ENCODE assay signal across 9 mouse cellular contexts in genomic region chr3:76001156-76001555, GRCm38 (mm10). TPM values are rescaled to one million over a fixed set of nuclear protein-coding genes. Genes with fewer than 3 reads are reported as not detected.
DNase-seq lines count a peak whose midpoint lies in the region; ATAC-seq and TF ChIP-seq lines count a peak whose summit lies in the region.
"Had no signal": no experiment of that assay in that cellular context is flagged by ENCODE, and none has a peak within 500 bp of the region (broad histone marks: within the 10 kb centered on the region; RNA-seq: fewer than 3 reads in every experiment).

No protein-coding gene starts in this region.

- peak; percentile 12 to 26 (median 20) for DNase-seq in liver, embryonic 14.5 days (ENCODE audit: low read depth in 3 of 3, low spot score in 3 of 3)
- no peak for DNase-seq in liver
- DNase-seq in Patski (ENCODE audit: low read depth, low spot score) = peak; percentile 22
- peak; percentile 64 to 77 for DNase-seq in left cerebral cortex, postnatal 25 days (ENCODE audit: low spot score in 2 of 2)
- DNase-seq in retina, postnatal 1 day = peak; percentile 77
- DNase-seq in ovary, postnatal 10 days (ENCODE audit: low spot score) = no peak

- H3K9me3 ChIP-seq in liver, embryonic 14.5 days (ENCODE audit: control insufficient read depth, low read length) = no peaks in the 10 kb centered on the region
- H3K9me3 ChIP-seq in hindbrain, embryonic 15.5 days = no peaks in the 10 kb centered on the region

- H3K4me3 ChIP-seq in liver, embryonic 14.5 days (ENCODE audit: insufficient read depth in 1 of 2, low read depth in 2 of 2, low read length in 2 of 2) = no peak overlapping the region
- H3K4me3 ChIP-seq in hindbrain, embryonic 15.5 days = no peak overlapping the region
- H3K4me3 ChIP-seq: embryonic facial prominence, embryonic 13.5 days had no signal

- CTCF ChIA-PET in Patski (lab: Charles Lee) = interaction anchor here (1.2 to 2.1 kb wide), 5 partner anchors 7 to 133 kb away, joined by 4 to 26 read pairs (median 6); no protein-coding TSS in a partner anchor

- no peaks in the 10 kb centered on the region for H3K4me1 ChIP-seq in liver, embryonic 14.5 days (replicated peaks; ENCODE audit: control insufficient read depth in 2 of 2, insufficient read depth in 2 of 2, low read length in 1 of 2)
- H3K4me1 ChIP-seq in hindbrain, embryonic 15.5 days (replicated peaks) = no peaks in the 10 kb centered on the region
- H3K4me1 ChIP-seq: embryonic facial prominence, embryonic 13.5 days had no signal

- no peak overlapping the region for H3K27ac ChIP-seq in liver, embryonic 14.5 days
- no peak overlapping the region for H3K27ac ChIP-seq in hindbrain, embryonic 15.5 days (replicated peaks)
- H3K27ac ChIP-seq: embryonic facial prominence, embryonic 13.5 days had no signal

- TF ChIP-seq CTCF in liver, embryonic 14.5 days (IDR thresholded peaks at IDR 0.05; ENCODE audit: low read depth) = peak; percentile 50; the same call in 1 of the 2 replicates
- TF ChIP-seq CTCF in Patski (IDR thresholded peaks at IDR 0.05) = peak; percentile 59

- no peak overlapping the region for H3K9ac ChIP-seq in liver, embryonic 14.5 days (replicated peaks)
- H3K9ac ChIP-seq in hindbrain, embryonic 15.5 days = no peak overlapping the region
- H3K9ac ChIP-seq: embryonic facial prominence, embryonic 13.5 days had no signal

- POLR2A ChIA-PET in Patski (lab: Charles Lee) = interaction anchor here (1.1 kb wide), 1 partner anchor 91 kb away, joined by 3 read pairs; no protein-coding TSS in a partner anchor

- no peak overlapping the region for H3K4me2 ChIP-seq in liver, embryonic 14.5 days (ENCODE audit: low read depth)
- no peak overlapping the region for H3K4me2 ChIP-seq in hindbrain, embryonic 15.5 days
- H3K4me2 ChIP-seq: embryonic facial prominence, embryonic 13.5 days had no signal

- H3K36me3 ChIP-seq in liver, embryonic 14.5 days (replicated peaks; ENCODE audit: control insufficient read depth, insufficient read depth, low read depth) = no peaks in the 10 kb centered on the region
- no peaks in the 10 kb centered on the region for H3K36me3 ChIP-seq in hindbrain, embryonic 15.5 days
- H3K36me3 ChIP-seq: embryonic facial prominence, embryonic 13.5 days had no signal

- intact Hi-C loops in left cerebral cortex, postnatal 25 days (cut with DNase I) = loop anchor here (1.0 to 10.0 kb wide), 3 partner anchors 91 to 786 kb away; no protein-coding TSS in a partner anchor

- no peaks in the 10 kb centered on the region for H3K27me3 ChIP-seq in liver, embryonic 14.5 days (ENCODE audit: control insufficient read depth, insufficient read depth, low read length)
- peaks cover 14% of the 10 kb centered on the region for H3K27me3 ChIP-seq in Patski
- H3K27me3 ChIP-seq in hindbrain, embryonic 15.5 days = no peaks in the 10 kb centered on the region
- H3K27me3 ChIP-seq: embryonic facial prominence, embryonic 13.5 days had no signal

- TF ChIP-seq EP300 in liver, embryonic 14.5 days (IDR thresholded peaks at IDR 0.05; ENCODE audit: low read depth) = no peak

- 37% methylated on average over 4 of the region's 4 CpGs for WGBS in liver, embryonic 14.5 days (ENCODE audit: insufficient replicate concordance)
- WGBS in hindbrain, embryonic 15.5 days = 47% methylated on average over 4 of the region's 4 CpGs

- in situ Hi-C loops in Patski (cut with MboI; ENCODE audit: low pct_unique_long_range_greater_than_20kb) = no loop called here

- ATAC-seq in liver, embryonic 14.5 days (ENCODE audit: insufficient read depth) = no peak
- peak; percentile 82 for ATAC-seq in Patski
- ATAC-seq in common myeloid progenitor, adult 5-6 weeks (replicated peaks; ENCODE audit: low read depth, poor library complexity, severe bottlenecking) = peak; percentile 100
- ATAC-seq in hindbrain, embryonic 15.5 days (ENCODE audit: low FRiP score, low read depth) = peak; percentile 63; the same call in 1 of the 2 replicates

RNA-seq across cellular contexts. Expression of gene Golim4, which starts 44.4 kb away (rescaled TPM):
- polyA plus RNA-seq in liver, embryonic 14.5 days (2012; rRNA removed) = 15.2 and 18.8 TPM in 2 replicates
- 12.5 and 14.4 TPM in 2 replicates for polyA plus RNA-seq in liver, embryonic 14.5 days (2014; fragmentation: Nextera tagmentation; extraction: Ambion mirVana)
- polyA plus RNA-seq in Patski (2021) = 59.2 TPM
- total RNA-seq in common myeloid progenitor, adult 5-6 weeks (2017) = 45.7 and 51.3 TPM in 2 replicates
- polyA plus RNA-seq in hindbrain, embryonic 15.5 days (2015; fragmentation: Nextera tagmentation; extraction: Ambion mirVana) = 20.2 and 22.0 TPM in 2 replicates
- total RNA-seq in left cerebral cortex, postnatal 25 days (2021) = 10 to 100 TPM; 20.0 to 21.0 TPM

Comparison
In these comparisons a context has a peak if more than half of its experiments do, and no peak if none do; other contexts are left out.
1. DNase-seq: peak in liver, embryonic 14.5 days (3 of 3), Patski (single experiment), left cerebral cortex, postnatal 25 days (2 of 2) and retina, postnatal 1 day (single experiment); none in liver (single experiment) and ovary, postnatal 10 days (single experiment).